Mouse (Mus musculus) small intestine, adult 2 months (tissue): ENCODE measurements around the gene Rabgap1l. TPM values are rescaled to one million over a fixed set of nuclear protein-coding genes. Genes with fewer than 3 reads are reported as not detected.

ENCODE experiments used
- H3K27ac ChIP-seq: fragments of 200-500 bp; 2 replicates; pipeline ENCODE4 v1.5.1; 2012; ENCODE audit warnings: low read depth, low read length, control low read depth, inconsistent platforms; ENCODE audit not compliant: insufficient read depth
- H3K27me3 ChIP-seq: fragments of 200-500 bp; 2 replicates; pipeline ENCODE4 v1.6.1; 2012; ENCODE audit warnings: mild to moderate bottlenecking, moderate library complexity, low read length, inconsistent platforms; ENCODE audit not compliant: control insufficient read depth, insufficient read depth
- H3K36me3 ChIP-seq: fragments of 200-500 bp; 2 replicates; pipeline ENCODE4 v1.6.1; 2012; ENCODE audit warnings: mild to moderate bottlenecking, low read length, control low read depth, inconsistent platforms; ENCODE audit not compliant: control insufficient read depth, insufficient read depth
- H3K4me1 ChIP-seq: fragments of 200-500 bp; 2 replicates; pipeline ENCODE4 v1.6.1; 2012; ENCODE audit warnings: low read length, inconsistent platforms, mixed read lengths; ENCODE audit not compliant: control insufficient read depth, insufficient read depth, insufficient read length
- H3K4me3 ChIP-seq: fragments of 200-500 bp; 2 replicates; pipeline ENCODE4 v1.5.1; 2012; ENCODE audit warnings: low read depth, mild to moderate bottlenecking, control low read depth, inconsistent platforms, low read length, moderate library complexity
- CTCF ChIP-seq: fragments of 200-500 bp; IDR thresholded peaks from 2 replicates; pipeline ENCODE4 v1.5.1; 2012; ENCODE audit warnings: low read depth, mild to moderate bottlenecking, control low read depth, inconsistent platforms, low read length, moderate library complexity, mixed read lengths; ENCODE audit not compliant: insufficient replicate concordance, insufficient read length; ENCODE audit errors: extremely low read depth
- POLR2A ChIP-seq: fragments of 200-500 bp; IDR thresholded peaks from 2 replicates; pipeline ENCODE4 v1.6.1; 2012; ENCODE audit warnings: low read depth, mild to moderate bottlenecking, control low read depth, inconsistent platforms, low read length, moderate library complexity
- WGBS: fragments of 180-500 bp; shearing (Covaris S2); methylation state at CpG from one replicate; pipeline ENCODE4 v1.1.7; 2018; 5-methylcytosine and 5-hydroxymethylcytosine counted together
- polyA plus RNA-seq: library from polyadenylated mRNA; depleted of rRNA; stranded (reverse); fragments of >200 nt; gene quantifications from 2 replicates; pipeline ENCODE4 v1.2.3, GENCODE M21; 2012

Gene Rabgap1l
- polyA plus RNA-seq, 1 experiment, result 4.9 TPM

GRCm38 (mm10) chr1:160306336-160306735 lies 486.7 kb downstream of the Rabgap1l start:
- Histone ChIP-seq H3K4me1 (peaks cover 11% of the 10 kb centered on the region; the same call in 1 of the 2 replicates), H3K27me3 (no peaks in the 10 kb centered on the region), H3K4me3 (no peak overlapping the region), H3K36me3 (peaks cover 3% of the 10 kb centered on the region; the same call in 1 of the 2 replicates), H3K27ac (no peak overlapping the region)
- TF ChIP-seq POLR2A, result no peak
- TF ChIP-seq CTCF, result no peak
- WGBS, result 16% methylated on average over 6 of the region's 6 CpGs

- 35% methylated on average over 1 of the region's 1 CpGs for WGBS
- TF ChIP-seq CTCF (no peak), POLR2A (no peak)
- Histone ChIP-seq H3K27me3 (no peaks in the 10 kb centered on the region), H3K4me1 (peaks cover 11% of the 10 kb centered on the region; the same call in 1 of the 2 replicates), H3K36me3 (peaks cover 3% of the 10 kb centered on the region; the same call in 1 of the 2 replicates), H3K27ac (no peak overlapping the region), H3K4me3 (no peak overlapping the region)
These were observed 487.2 kb downstream of the Rabgap1l start for GRCm38 (mm10) chr1:160305826-160306225.

GRCm38 (mm10) chr1:160304969-160305498 lies 488.0 kb downstream of the Rabgap1l start:
- Histone ChIP-seq H3K36me3 (peaks cover 3% of the 10 kb centered on the region; the same call in 1 of the 2 replicates), H3K4me1 (peaks cover 11% of the 10 kb centered on the region; the same call in 1 of the 2 replicates), H3K27me3 (no peaks in the 10 kb centered on the region), H3K4me3 (no peak overlapping the region), H3K27ac (no peak overlapping the region)
- TF ChIP-seq POLR2A (no peak), CTCF (no peak)
- 87% methylated on average over 6 of the region's 6 CpGs for WGBS

GRCm38 (mm10) chr1:160302268-160302667 lies 490.7 kb downstream of the Rabgap1l start:
- Histone ChIP-seq H3K4me1 (peaks cover 8% of the 10 kb centered on the region; the same call in 1 of the 2 replicates), H3K27ac (no peak overlapping the region), H3K4me3 (no peak overlapping the region), H3K27me3 (no peaks in the 10 kb centered on the region), H3K36me3 (peaks cover 3% of the 10 kb centered on the region; the same call in 1 of the 2 replicates)
- WGBS, result 94% methylated on average over 1 of the region's 1 CpGs
- TF ChIP-seq CTCF (no peak), POLR2A (no peak)

- Histone ChIP-seq H3K4me3 (no peak overlapping the region), H3K36me3 (peaks cover 3% of the 10 kb centered on the region; the same call in 1 of the 2 replicates), H3K27ac (no peak overlapping the region), H3K27me3 (no peaks in the 10 kb centered on the region), H3K4me1 (0 out of 2 replicates have a peak, but pooled peaks cover 3% of the 10 kb centered on the region)
- WGBS, result 66% methylated on average over 6 of the region's 6 CpGs
- TF ChIP-seq POLR2A (no peak), CTCF (no peak)
These were observed 491.9 kb downstream of the Rabgap1l start for GRCm38 (mm10) chr1:160301156-160301555.

GRCm38 (mm10) chr1:160300704-160301103 lies 492.3 kb downstream of the Rabgap1l start:
- no peak for TF ChIP-seq CTCF
- TF ChIP-seq POLR2A, result no peak
- Histone ChIP-seq H3K27ac (no peak overlapping the region), H3K4me1 (0 out of 2 replicates have a peak, but pooled peaks cover 3% of the 10 kb centered on the region), H3K36me3 (peaks cover 3% of the 10 kb centered on the region; the same call in 1 of the 2 replicates), H3K27me3 (no peaks in the 10 kb centered on the region), H3K4me3 (no peak overlapping the region)
- 64% methylated on average over 2 of the region's 2 CpGs for WGBS

- H3K4me1 ChIP-seq, result 0 out of 2 replicates have a peak, but pooled peaks cover under 1% of the 10 kb centered on the region
- no peak overlapping the region for H3K4me3 ChIP-seq
- no peaks in the 10 kb centered on the region for H3K27me3 ChIP-seq
- WGBS, result 67% methylated on average over 4 of the region's 4 CpGs
- TF ChIP-seq CTCF, result no peak
- no peak for TF ChIP-seq POLR2A
- H3K36me3 ChIP-seq, result peaks cover 3% of the 10 kb centered on the region; the same call in 1 of the 2 replicates
- no peak overlapping the region for H3K27ac ChIP-seq
These were observed 493.0 kb downstream of the Rabgap1l start for GRCm38 (mm10) chr1:160299979-160300378.
